Mouse (Mus musculus): Measurements from ENCODE around the gene Prrc2b. TPM values are rescaled to one million over a fixed set of nuclear protein-coding genes. Genes with fewer than 3 reads are reported as not detected.

The Prrc2b gene
- polyA plus RNA-seq, 1 experiment from 2014 or later = 18.7 TPM

DNA sequence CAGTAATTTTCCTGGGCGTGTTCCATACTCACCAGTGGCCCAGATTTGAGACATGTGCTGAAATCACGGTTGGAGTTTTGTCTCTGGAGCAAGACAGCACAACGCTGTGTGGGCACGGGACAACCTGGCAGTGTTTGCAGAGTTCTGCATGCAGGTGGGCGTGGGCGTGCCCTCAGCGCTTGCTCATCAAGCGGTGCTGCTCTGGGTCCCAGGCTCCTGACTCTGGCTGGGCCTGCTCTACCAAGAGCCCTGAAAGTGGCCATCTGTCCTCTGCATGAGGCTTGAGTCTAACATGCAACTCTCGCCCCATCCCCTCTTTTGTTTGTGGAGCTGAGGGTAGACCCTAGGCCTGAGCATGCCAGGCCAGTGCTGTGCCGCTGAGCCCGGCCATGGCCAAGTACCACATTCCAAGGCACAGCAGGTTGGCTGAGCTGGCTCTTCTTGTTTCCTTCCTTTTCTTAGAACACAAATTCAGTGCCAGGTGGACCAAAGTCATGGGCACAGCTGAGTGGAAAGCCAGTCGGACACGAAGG, 36.2 kb downstream of the Prrc2b start:
- no peaks in the 10 kb centered on the region for H3K9me3 ChIP-seq (ENCODE audit: control insufficient read depth, low read length)
- H3K9ac ChIP-seq (ENCODE audit: low read length) = no peak overlapping the region
- H3K4me3 ChIP-seq (ENCODE audit: low read depth, low read length) = no peak overlapping the region
- 78% methylated on average over 13 of the region's 13 CpGs for WGBS
- H3K27ac ChIP-seq (replicated peaks) = no peak overlapping the region
- peaks cover 2% of the 10 kb centered on the region; the same call in 1 of the 2 replicates for H3K4me1 ChIP-seq (replicated peaks; ENCODE audit: control insufficient read depth, insufficient read depth)
- H3K36me3 ChIP-seq (ENCODE audit: control insufficient read depth, insufficient read depth, low read length) = peaks cover 32% of the 10 kb centered on the region
- ATAC-seq (ENCODE audit: low FRiP score, low TSS enrichment) = no peak
- no peak for DNase-seq (ENCODE audit: low spot score)
- H3K27me3 ChIP-seq (ENCODE audit: control insufficient read depth, insufficient read depth, low read length) = no peaks in the 10 kb centered on the region
- TF ChIP-seq CTCF (IDR thresholded peaks at IDR 0.05; ENCODE audit: low read depth) (no peak), EP300 (optimal IDR thresholded peaks at IDR 0.05) (no peak)
- no peak overlapping the region for H3K4me2 ChIP-seq (replicated peaks; ENCODE audit: low read depth)

DNA sequence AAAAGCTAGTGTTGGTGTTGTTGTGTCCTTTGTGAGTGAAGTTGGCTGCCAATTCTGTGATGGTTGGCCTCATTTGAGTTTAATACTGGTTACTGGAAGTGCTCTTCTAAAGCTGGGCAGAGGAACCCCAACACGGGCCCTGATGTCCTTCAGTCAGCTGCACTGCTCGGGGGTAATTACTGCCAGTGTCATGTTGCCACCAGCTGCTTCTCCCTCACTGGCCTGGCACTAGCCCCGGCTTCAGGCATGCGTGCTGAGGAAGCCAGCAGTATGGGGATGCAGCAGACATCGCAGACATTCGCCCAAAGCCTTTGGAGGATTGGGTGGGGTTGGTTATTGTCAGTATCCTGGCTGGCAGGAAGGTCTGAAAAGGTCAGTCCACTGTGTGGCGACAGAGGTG, 36.8 kb downstream of the Prrc2b start:
- Histone ChIP-seq H3K27ac (replicated peaks) (no peak overlapping the region), H3K36me3 (ENCODE audit: control insufficient read depth, insufficient read depth, low read length) (peaks cover 37% of the 10 kb centered on the region), H3K9me3 (ENCODE audit: control insufficient read depth, low read length) (no peaks in the 10 kb centered on the region), H3K4me3 (ENCODE audit: low read depth, low read length) (no peak overlapping the region), H3K4me2 (replicated peaks; ENCODE audit: low read depth) (no peak overlapping the region), H3K27me3 (ENCODE audit: control insufficient read depth, insufficient read depth, low read length) (no peaks in the 10 kb centered on the region), H3K4me1 (replicated peaks; ENCODE audit: control insufficient read depth, insufficient read depth) (no peaks in the 10 kb centered on the region; the same call in 1 of the 2 replicates), H3K9ac (ENCODE audit: low read length) (no peak overlapping the region)
- TF ChIP-seq EP300 (optimal IDR thresholded peaks at IDR 0.05) (no peak), CTCF (IDR thresholded peaks at IDR 0.05; ENCODE audit: low read depth) (no peak)
- DNase-seq (ENCODE audit: low spot score) (no peak), ATAC-seq (ENCODE audit: low FRiP score, low TSS enrichment) (no peak)
- WGBS = 91% methylated on average over 7 of the region's 7 CpGs

DNA sequence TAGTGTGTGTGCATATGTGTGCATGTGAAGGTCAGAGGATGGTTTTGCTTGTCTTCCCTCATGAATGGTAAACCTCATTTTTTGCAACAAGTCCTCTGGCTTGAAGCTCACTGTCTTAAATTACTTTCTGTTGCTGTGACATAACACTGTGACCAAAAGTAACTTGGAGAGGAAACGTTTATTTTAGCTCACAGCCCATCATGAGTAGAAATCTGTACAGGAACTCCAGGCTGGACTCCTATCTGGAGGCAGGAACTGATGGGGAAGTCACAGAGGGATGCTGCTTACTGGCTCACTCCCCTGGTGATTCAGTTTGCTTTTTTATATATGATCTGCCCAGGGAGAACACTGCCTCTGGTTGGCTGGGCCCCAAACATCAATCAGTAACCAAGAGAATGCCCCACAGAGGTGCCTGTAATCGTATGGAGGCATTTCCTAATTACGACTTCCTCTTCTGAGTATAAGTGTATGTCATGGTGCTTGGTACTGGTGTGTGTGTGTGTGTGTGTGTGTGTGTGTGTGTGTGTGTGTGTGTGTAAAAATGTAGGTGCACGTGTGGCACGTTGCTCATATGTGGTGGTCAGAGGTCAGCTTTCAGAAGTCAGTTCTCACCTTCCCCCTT, 38.3 kb downstream of the Prrc2b start:
- Histone ChIP-seq H3K27me3 (ENCODE audit: control insufficient read depth, insufficient read depth, low read length) (no peaks in the 10 kb centered on the region), H3K4me2 (replicated peaks; ENCODE audit: low read depth) (no peak overlapping the region), H3K4me3 (ENCODE audit: low read depth, low read length) (no peak overlapping the region), H3K9me3 (ENCODE audit: control insufficient read depth, low read length) (no peaks in the 10 kb centered on the region), H3K4me1 (replicated peaks; ENCODE audit: control insufficient read depth, insufficient read depth) (no peaks in the 10 kb centered on the region), H3K27ac (replicated peaks) (no peak overlapping the region), H3K9ac (ENCODE audit: low read length) (no peak overlapping the region), H3K36me3 (ENCODE audit: control insufficient read depth, insufficient read depth, low read length) (peaks cover 47% of the 10 kb centered on the region)
- no peak for ATAC-seq (ENCODE audit: low FRiP score, low TSS enrichment)
- no peak for DNase-seq (ENCODE audit: low spot score)
- WGBS = 75% methylated on average over 5 of the region's 5 CpGs
- no peak for TF ChIP-seq CTCF (IDR thresholded peaks at IDR 0.05; ENCODE audit: low read depth)
- no peak for TF ChIP-seq EP300 (optimal IDR thresholded peaks at IDR 0.05)

DNA sequence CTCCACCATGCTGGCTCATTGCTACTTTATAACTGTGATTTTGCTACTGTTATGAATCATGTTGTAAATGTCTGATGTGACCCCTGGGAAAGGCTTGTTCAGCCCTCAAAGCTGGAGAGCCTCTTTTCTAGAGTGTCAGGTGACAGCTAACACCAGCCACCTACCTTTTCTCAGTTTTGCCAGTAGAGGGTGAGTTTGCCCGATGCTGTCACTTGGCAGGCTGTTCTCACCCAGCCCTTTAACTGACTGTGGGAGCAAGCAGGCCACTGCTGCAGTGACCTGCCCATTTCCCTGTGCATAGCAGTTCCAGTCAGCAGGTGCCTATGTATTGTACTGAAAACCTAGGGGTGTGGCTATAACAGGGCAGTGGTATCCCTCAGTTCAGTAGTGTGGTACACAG, 39.7 kb downstream of the Prrc2b start:
- ATAC-seq (ENCODE audit: low FRiP score, low TSS enrichment) (peak; percentile 50; the same call in 1 of the 2 replicates), DNase-seq (ENCODE audit: low spot score) (no peak)
- Histone ChIP-seq H3K4me2 (replicated peaks; ENCODE audit: low read depth) (no peak overlapping the region), H3K27me3 (ENCODE audit: control insufficient read depth, insufficient read depth, low read length) (no peaks in the 10 kb centered on the region), H3K9me3 (ENCODE audit: control insufficient read depth, low read length) (no peaks in the 10 kb centered on the region), H3K4me1 (replicated peaks; ENCODE audit: control insufficient read depth, insufficient read depth) (no peaks in the 10 kb centered on the region), H3K9ac (ENCODE audit: low read length) (no peak overlapping the region), H3K4me3 (ENCODE audit: low read depth, low read length) (no peak overlapping the region), H3K36me3 (ENCODE audit: control insufficient read depth, insufficient read depth, low read length) (peaks cover 57% of the 10 kb centered on the region), H3K27ac (replicated peaks) (no peak overlapping the region)
- TF ChIP-seq CTCF (IDR thresholded peaks at IDR 0.05; ENCODE audit: low read depth) (peak; percentile 21; the same call in 1 of the 2 replicates), EP300 (optimal IDR thresholded peaks at IDR 0.05) (no peak)
- 65% methylated on average over 1 of the region's 1 CpGs for WGBS

DNA sequence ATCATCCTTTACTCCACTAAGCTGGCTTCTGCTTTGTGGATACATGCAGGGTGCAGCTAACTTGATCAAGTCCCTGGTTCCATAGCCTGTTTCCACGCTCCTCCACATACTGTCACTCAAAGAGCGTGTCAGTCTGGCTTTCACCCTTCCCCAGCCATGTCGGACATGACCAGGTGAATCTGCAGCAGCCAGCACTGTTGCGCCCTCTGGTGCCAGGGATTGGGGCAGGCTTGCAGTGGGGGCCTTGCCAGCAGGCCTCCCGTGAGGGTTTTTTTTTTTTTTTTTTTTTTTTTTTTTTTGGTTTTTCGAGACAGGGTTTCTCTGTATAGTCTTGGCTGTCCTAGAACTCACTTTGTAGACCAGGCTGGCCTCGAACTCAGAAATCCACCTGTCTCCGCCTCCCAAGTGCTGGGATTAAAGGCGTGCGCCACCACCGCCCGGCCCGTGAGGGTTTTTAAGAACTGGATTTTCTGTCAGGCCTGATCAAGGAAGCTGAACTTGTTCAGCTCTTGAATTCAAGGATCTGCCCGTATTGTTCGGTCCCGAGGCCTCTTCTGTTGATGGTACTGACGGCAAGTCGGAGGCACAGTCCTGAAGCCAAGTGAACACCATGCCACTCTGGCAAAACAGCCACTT, 41.1 kb downstream of the Prrc2b start:
- no peak overlapping the region for H3K4me2 ChIP-seq (replicated peaks; ENCODE audit: low read depth)
- H3K4me3 ChIP-seq (ENCODE audit: low read depth, low read length) = no peak overlapping the region
- H3K4me1 ChIP-seq (replicated peaks; ENCODE audit: control insufficient read depth, insufficient read depth) = no peaks in the 10 kb centered on the region
- 78% methylated on average over 16 of the region's 18 CpGs for WGBS
- ATAC-seq (ENCODE audit: low FRiP score, low TSS enrichment) (peak; percentile 43; the same call in 1 of the 2 replicates), DNase-seq (ENCODE audit: low spot score) (peak; percentile 80)
- TF ChIP-seq CTCF (IDR thresholded peaks at IDR 0.05; ENCODE audit: low read depth) = peak; percentile 80
- TF ChIP-seq EP300 (optimal IDR thresholded peaks at IDR 0.05) = no peak
- H3K9ac ChIP-seq (ENCODE audit: low read length) = no peak overlapping the region
- H3K36me3 ChIP-seq (ENCODE audit: control insufficient read depth, insufficient read depth, low read length) = peaks cover 56% of the 10 kb centered on the region
- no peaks in the 10 kb centered on the region for H3K9me3 ChIP-seq (ENCODE audit: control insufficient read depth, low read length)
- no peak overlapping the region for H3K27ac ChIP-seq (replicated peaks)
- H3K27me3 ChIP-seq (ENCODE audit: control insufficient read depth, insufficient read depth, low read length) = no peaks in the 10 kb centered on the region

DNA sequence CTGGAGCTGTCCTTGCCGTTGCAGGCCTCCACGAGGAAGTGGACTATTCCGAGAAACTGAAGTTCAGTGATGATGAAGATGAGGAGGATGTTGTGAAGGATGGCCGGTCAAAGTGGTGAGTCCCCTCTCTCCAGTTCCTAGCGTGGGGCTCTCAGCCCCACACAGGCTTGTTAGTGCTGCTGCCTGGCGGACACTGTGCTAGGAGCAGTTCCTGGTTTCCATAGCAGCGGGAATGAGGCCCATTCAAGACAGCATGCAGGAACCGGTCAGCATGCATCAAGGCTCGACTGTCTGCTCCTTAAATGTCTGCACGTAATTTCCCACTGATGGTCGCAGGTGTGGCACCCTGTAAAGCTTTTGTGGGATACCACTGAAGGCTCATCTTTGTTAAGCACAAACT, 48.1 kb downstream of the Prrc2b start:
- ATAC-seq (ENCODE audit: low FRiP score, low TSS enrichment) = no peak
- 78% methylated on average over 11 of the region's 11 CpGs for WGBS

More for the DNA sequence above, 48.1 kb downstream of the Prrc2b start:
- no peak overlapping the region for H3K27ac ChIP-seq (replicated peaks)
- H3K36me3 ChIP-seq (ENCODE audit: control insufficient read depth, insufficient read depth, low read length) = peaks cover 47% of the 10 kb centered on the region
- no peak for DNase-seq (ENCODE audit: low spot score)
- no peak overlapping the region for H3K4me2 ChIP-seq (replicated peaks; ENCODE audit: low read depth)
- H3K4me1 ChIP-seq (replicated peaks; ENCODE audit: control insufficient read depth, insufficient read depth) = no peaks in the 10 kb centered on the region
- H3K4me3 ChIP-seq (ENCODE audit: low read depth, low read length) = no peak overlapping the region
- H3K9ac ChIP-seq (ENCODE audit: low read length) = no peak overlapping the region
- H3K27me3 ChIP-seq (ENCODE audit: control insufficient read depth, insufficient read depth, low read length) = no peaks in the 10 kb centered on the region
- no peak for TF ChIP-seq EP300 (optimal IDR thresholded peaks at IDR 0.05)
- TF ChIP-seq CTCF (IDR thresholded peaks at IDR 0.05; ENCODE audit: low read depth) = peak; percentile 3; the same call in 1 of the 2 replicates
- H3K9me3 ChIP-seq (ENCODE audit: control insufficient read depth, low read length) = no peaks in the 10 kb centered on the region

All from stomach, postnatal 0 days (tissue).